ENCODE assay signal across 14 mouse cellular contexts in the genomic region with DNA sequence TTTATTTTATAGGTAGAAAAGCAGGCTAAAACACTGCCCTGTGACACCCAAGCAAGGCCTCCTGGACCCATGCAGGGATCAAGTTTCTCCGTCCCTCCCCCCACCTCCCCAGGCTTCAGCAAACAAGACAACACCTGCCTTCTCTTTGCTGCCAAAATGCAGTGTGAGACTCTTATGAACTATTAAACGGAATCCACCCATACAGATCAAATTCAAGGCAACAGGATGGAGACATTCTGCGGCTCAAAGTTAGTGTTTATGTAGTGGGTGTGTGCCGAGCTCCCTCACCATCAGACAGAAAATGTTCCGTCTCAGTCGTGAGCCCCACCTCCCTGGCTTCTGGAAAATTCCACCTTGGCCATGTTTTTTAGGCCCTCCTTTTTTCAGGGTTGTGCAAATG. TPM values are rescaled to one million over a fixed set of nuclear protein-coding genes. Genes with fewer than 3 reads are reported as not detected.
DNase-seq lines count a peak whose midpoint lies in the region; ATAC-seq and TF ChIP-seq lines count a peak whose summit lies in the region.
"Had no signal": no experiment of that assay in that cellular context is flagged by ENCODE, and none has a peak within 500 bp of the region (broad histone marks: within the 10 kb centered on the region; RNA-seq: fewer than 3 reads in every experiment).

No protein-coding gene starts in this region.

- TF ChIP-seq EP300 in liver, postnatal 0 days (IDR thresholded peaks at IDR 0.05; ENCODE audit: low read depth): no peak

- no peak for TF ChIP-seq POLR2A in liver, adult 2 months (IDR thresholded peaks at IDR 0.05; ENCODE audit: extremely low read depth, insufficient read depth, low read length)
- TF ChIP-seq POLR2A in limb, embryonic 14.5 days (IDR thresholded peaks at IDR 0.05; ENCODE audit: borderline replicate concordance, extremely low read depth, insufficient read depth, insufficient read length): no peak

- no peaks in the 10 kb centered on the region for H3K9me3 ChIP-seq in liver, postnatal 0 days (ENCODE audit: low read length)
- no peaks in the 10 kb centered on the region for H3K9me3 ChIP-seq in limb, embryonic 14.5 days (ENCODE audit: control insufficient read depth, low read length)
- no peaks in the 10 kb centered on the region for H3K9me3 ChIP-seq in stomach, embryonic 14.5 days (ENCODE audit: control insufficient read depth, low read depth, low read length)
- H3K9me3 ChIP-seq: heart, embryonic 15.5 days; megakaryocyte, embryonic 14.5 days had no signal

- H3K79me2 ChIP-seq in liver, adult 2 months (ENCODE audit: control insufficient read depth, insufficient read depth, low read length): no peaks in the 10 kb centered on the region

- peaks cover 4% of the 10 kb centered on the region for H3K4me1 ChIP-seq in liver, adult 2 months (ENCODE audit: control insufficient read depth, insufficient read depth, low read length)
- H3K4me1 ChIP-seq in liver, postnatal 0 days (ENCODE audit: insufficient read depth): peaks cover 5% of the 10 kb centered on the region
- H3K4me1 ChIP-seq in limb, embryonic 14.5 days (ENCODE audit: control insufficient read depth, insufficient read depth, low read length): peaks cover 12% of the 10 kb centered on the region
- H3K4me1 ChIP-seq in stomach, embryonic 14.5 days (ENCODE audit: control insufficient read depth, insufficient read depth, low read length): peaks cover 4% of the 10 kb centered on the region; the same call in 1 of the 2 replicates

- TF ChIP-seq CTCF in liver, adult 2 months (IDR thresholded peaks at IDR 0.05; ENCODE audit: low read depth, low read length): no peak
- TF ChIP-seq CTCF in liver, postnatal 0 days (IDR thresholded peaks at IDR 0.05; ENCODE audit: low read depth): no peak

- H3K9ac ChIP-seq in liver, adult 2 months (ENCODE audit: low read depth, low read length): no peak overlapping the region
- no peak overlapping the region for H3K9ac ChIP-seq in liver, postnatal 0 days (replicated peaks)
- no peak overlapping the region for H3K9ac ChIP-seq in limb, embryonic 14.5 days (ENCODE audit: low read depth, low read length, severe bottlenecking)
- no peak overlapping the region for H3K9ac ChIP-seq in stomach, embryonic 14.5 days (replicated peaks; ENCODE audit: low read depth, low read length)
- H3K9ac ChIP-seq: heart, embryonic 15.5 days had no signal

- no peak overlapping the region for H3K27ac ChIP-seq in liver, adult 2 months (replicated peaks; ENCODE audit: insufficient read depth, low read depth, low read length)
- no peak overlapping the region for H3K27ac ChIP-seq in liver, postnatal 0 days (ENCODE audit: low read depth)
- peak overlapping the region; percentile 70 for H3K27ac ChIP-seq in limb, embryonic 14.5 days (replicated peaks; ENCODE audit: low read depth, low read length)
- H3K27ac ChIP-seq in stomach, embryonic 14.5 days (ENCODE audit: low read length): peak overlapping the region; percentile 71; the same call in 1 of the 2 replicates
- H3K27ac ChIP-seq: heart, embryonic 15.5 days had no signal

- 48% methylated on average over 6 of the region's 6 CpGs for WGBS in liver, adult 2 months
- WGBS in liver, postnatal 0 days (ENCODE audit: insufficient replicate concordance): 54% methylated on average over 6 of the region's 6 CpGs
- WGBS in limb, embryonic 14.5 days: 9% methylated on average over 6 of the region's 6 CpGs
- 20% methylated on average over 6 of the region's 6 CpGs for WGBS in stomach, embryonic 14.5 days

- no peak overlapping the region for H3K4me2 ChIP-seq in liver, postnatal 0 days (ENCODE audit: low read depth, low read length)
- H3K4me2 ChIP-seq in limb, embryonic 14.5 days (replicated peaks; ENCODE audit: low read depth, low read length, severe bottlenecking): no peak overlapping the region
- H3K4me2 ChIP-seq in stomach, embryonic 14.5 days (replicated peaks; ENCODE audit: low read depth, low read length): no peak overlapping the region
- H3K4me2 ChIP-seq: heart, embryonic 15.5 days had no signal

- no peaks in the 10 kb centered on the region for H3K27me3 ChIP-seq in liver, adult 2 months (ENCODE audit: control insufficient read depth, insufficient read depth, low read length)
- H3K27me3 ChIP-seq in liver, postnatal 0 days (ENCODE audit: insufficient read depth, low read length): no peaks in the 10 kb centered on the region
- H3K27me3 ChIP-seq in limb, embryonic 14.5 days (ENCODE audit: control insufficient read depth, insufficient read depth, low read length): no peaks in the 10 kb centered on the region
- H3K27me3 ChIP-seq in stomach, embryonic 14.5 days (ENCODE audit: control insufficient read depth, insufficient read depth, low read length): no peaks in the 10 kb centered on the region

- peak; percentile 14 for DNase-seq in liver, adult 2 months (ENCODE audit: extremely low read depth, low read depth, low spot score)
- DNase-seq in liver, postnatal 0 days: no peak
- peak; percentile 22 for DNase-seq in induced T-regulatory cell, adult 2 months (ENCODE audit: low read depth)
- DNase-seq in limb, embryonic 14.5 days (ENCODE audit: low spot score): peak; percentile 59
- no peak for DNase-seq in layer of hippocampus, postnatal 14 days (ENCODE audit: low spot score in 2 of 2)
- no peak for DNase-seq in Muller cell, postnatal 12 days (ENCODE audit: inconsistent ontology term)
- DNase-seq: cerebellum, postnatal 36 days; gastrocnemius, postnatal 14 days had no signal

- no peaks in the 10 kb centered on the region for H3K36me3 ChIP-seq in liver, adult 2 months (ENCODE audit: control insufficient read depth, insufficient read depth, low read length)
- no peaks in the 10 kb centered on the region for H3K36me3 ChIP-seq in liver, postnatal 0 days (replicated peaks; ENCODE audit: insufficient read depth, low read length)
- H3K36me3 ChIP-seq in limb, embryonic 14.5 days (ENCODE audit: control insufficient read depth, insufficient read depth, low read length): no peaks in the 10 kb centered on the region
- H3K36me3 ChIP-seq in stomach, embryonic 14.5 days (ENCODE audit: control insufficient read depth, insufficient read depth, low read length): no peaks in the 10 kb centered on the region
- H3K36me3 ChIP-seq: heart, embryonic 15.5 days had no signal

- no peak for ATAC-seq in liver, postnatal 0 days
- ATAC-seq in limb, embryonic 14.5 days (ENCODE audit: low FRiP score, low read depth): peak; percentile 77; the same call in 1 of the 2 replicates
- 0 out of 2 replicates have a peak, but pooled peaks have one; percentile 50 for ATAC-seq in stomach, embryonic 14.5 days (ENCODE audit: insufficient number of reproducible peaks, insufficient read depth, low FRiP score, low read depth)
- ATAC-seq: inflammation-experienced regulatory T-cells, adult 6 months had no signal

- H3K4me3 ChIP-seq in liver, adult 2 months (ENCODE audit: insufficient read depth, low read depth, low read length): no peak overlapping the region
- no peak overlapping the region for H3K4me3 ChIP-seq in liver, postnatal 0 days (ENCODE audit: low read depth, low read length)
- no peak overlapping the region for H3K4me3 ChIP-seq in limb, embryonic 14.5 days (replicated peaks; ENCODE audit: low read length)
- H3K4me3 ChIP-seq in stomach, embryonic 14.5 days (ENCODE audit: low read depth, low read length): no peak overlapping the region
- H3K4me3 ChIP-seq: heart, embryonic 15.5 days; megakaryocyte, embryonic 14.5 days; myocyte had no signal

RNA-seq across cellular contexts. Expression of gene Rnf186, which starts 24.9 kb away (rescaled TPM):
- 5.5 and 13.4 TPM in 2 replicates for total RNA-seq in liver, adult 2 months (2014; rRNA removed)
- polyA plus RNA-seq in liver, adult 2 months (2012; rRNA removed): 24.5 and 25.8 TPM in 2 replicates
- polyA plus RNA-seq in liver, postnatal 0 days (2015; fragmentation: Nextera tagmentation; extraction: Ambion mirVana): 0.17 and 0.36 TPM in 2 replicates
- not detected in 2 replicates for polyA plus RNA-seq in limb, embryonic 14.5 days (2012; rRNA removed)
- not detected in 2 replicates for polyA plus RNA-seq in limb, embryonic 14.5 days (2014; fragmentation: Nextera tagmentation; extraction: Ambion mirVana)
- 14.2 and 14.8 TPM in 2 replicates for polyA plus RNA-seq in stomach, embryonic 14.5 days (2014; fragmentation: Nextera tagmentation; extraction: Ambion mirVana)
- total RNA-seq in layer of hippocampus, postnatal 14 days (2021): not detected
- total RNA-seq: gastrocnemius, postnatal 14 days; left cerebral cortex, postnatal 36 days had no signal
- polyA plus RNA-seq: inflammation-experienced regulatory T-cells, adult 6 months; myocyte had no signal

RNA-seq across cellular contexts. Expression of gene Otud3, which starts 28.2 kb away (rescaled TPM):
- 4.1 and 5.6 TPM in 2 replicates for total RNA-seq in liver, adult 2 months (2014; rRNA removed)
- polyA plus RNA-seq in liver, adult 2 months (2012; rRNA removed): 4.1 and 5.1 TPM in 2 replicates
- polyA plus RNA-seq in liver, postnatal 0 days (2015; fragmentation: Nextera tagmentation; extraction: Ambion mirVana): 1.2 and 1.5 TPM in 2 replicates
- polyA plus RNA-seq in limb, embryonic 14.5 days (2012; rRNA removed): 7.0 and 8.2 TPM in 2 replicates
- 2.7 and 4.2 TPM in 2 replicates for polyA plus RNA-seq in limb, embryonic 14.5 days (2014; fragmentation: Nextera tagmentation; extraction: Ambion mirVana)
- polyA plus RNA-seq in stomach, embryonic 14.5 days (2014; fragmentation: Nextera tagmentation; extraction: Ambion mirVana): 3.0 and 3.2 TPM in 2 replicates
- 10 to 100 TPM; 10.7 to 11.5 TPM for total RNA-seq in layer of hippocampus, postnatal 14 days (2021)

RNA-seq across cellular contexts. Expression of gene Tmco4, which starts 30.7 kb away (rescaled TPM):
- total RNA-seq in liver, adult 2 months (2014; rRNA removed): 10.2 and 12.6 TPM in 2 replicates
- 14.6 and 15.3 TPM in 2 replicates for polyA plus RNA-seq in liver, adult 2 months (2012; rRNA removed)
- polyA plus RNA-seq in liver, postnatal 0 days (2015; fragmentation: Nextera tagmentation; extraction: Ambion mirVana): 4.6 and 5.3 TPM in 2 replicates
- polyA plus RNA-seq in limb, embryonic 14.5 days (2012; rRNA removed): 4.2 and 4.8 TPM in 2 replicates
- polyA plus RNA-seq in limb, embryonic 14.5 days (2014; fragmentation: Nextera tagmentation; extraction: Ambion mirVana): 4.7 and 4.8 TPM in 2 replicates
- 6.6 and 6.8 TPM in 2 replicates for polyA plus RNA-seq in stomach, embryonic 14.5 days (2014; fragmentation: Nextera tagmentation; extraction: Ambion mirVana)
- 1 to 10 TPM; 2.1 to 3.0 TPM for total RNA-seq in layer of hippocampus, postnatal 14 days (2021)

Comparison
In these comparisons a context has a peak if more than half of its experiments do, and no peak if none do; other contexts are left out.
1. DNase-seq: peak in liver, adult 2 months (single experiment), induced T-regulatory cell, adult 2 months (single experiment) and limb, embryonic 14.5 days (single experiment); none in liver, postnatal 0 days (single experiment), layer of hippocampus, postnatal 14 days (0 of 2) and Muller cell, postnatal 12 days (single experiment).
2. RNA of gene Rnf186, which starts 24.9 kb away (polyA plus RNA-seq): 24.5 to 25.8 TPM in liver, adult 2 months and 14.2 to 14.8 TPM in stomach, embryonic 14.5 days; 0.17 to 0.36 TPM in liver, postnatal 0 days and not detected in limb, embryonic 14.5 days; every median in the first group is over 10 times any median in the second.
3. H3K27ac ChIP-seq: peak in limb, embryonic 14.5 days (single experiment) and stomach, embryonic 14.5 days (single experiment); none in liver, adult 2 months (single experiment) and liver, postnatal 0 days (single experiment).